Comparison of ENCODE assay signal across 10 mouse cellular contexts in the genomic region with DNA sequence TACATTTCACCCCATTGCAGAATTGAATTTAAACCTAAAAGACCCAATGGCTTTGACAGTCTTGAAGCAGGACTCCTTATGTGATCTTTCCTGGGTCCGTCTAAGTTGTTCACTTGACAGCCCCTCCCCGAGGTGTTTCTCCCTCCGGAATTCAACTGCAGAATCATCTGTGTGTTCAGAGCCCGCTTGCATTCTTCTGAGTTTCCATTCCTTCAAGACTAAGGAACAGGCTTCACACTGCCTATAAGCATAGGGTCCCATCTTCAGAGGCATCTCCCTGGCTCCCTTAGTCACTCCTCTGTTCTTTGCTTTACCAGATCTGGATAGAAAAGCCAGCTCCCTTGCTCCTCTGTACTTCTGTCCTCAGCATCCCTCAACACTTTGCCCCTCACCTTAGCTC. TPM values are rescaled to one million over a fixed set of nuclear protein-coding genes. Genes with fewer than 3 reads are reported as not detected.
A peak's percentile ranks its signal among the peaks of the same experiment; 100 is the strongest.
DNase-seq lines count a peak whose midpoint lies in the region; ATAC-seq and TF ChIP-seq lines count a peak whose summit lies in the region.
"Had no signal": no experiment of that assay in that cellular context is flagged by ENCODE, and none has a peak within 500 bp of the region (broad histone marks: within the 10 kb centered on the region; RNA-seq: fewer than 3 reads in every experiment).

No protein-coding gene starts in this region.

- no peak overlapping the region for H3K4me3 ChIP-seq in embryonic facial prominence, embryonic 12.5 days
- H3K4me3 ChIP-seq in embryonic facial prominence, embryonic 10.5 days: no peak overlapping the region
- no peak overlapping the region for H3K4me3 ChIP-seq in CH12.LX (replicated peaks in 1 of 3; ENCODE audit: low read depth in 2 of 3, low read length in 2 of 3, poor library complexity in 1 of 3)
- H3K4me3 ChIP-seq in hindbrain, embryonic 10.5 days: no peak overlapping the region
- H3K4me3 ChIP-seq in midbrain, embryonic 11.5 days (ENCODE audit: low read depth, low read length): no peak overlapping the region

- 0 out of 2 replicates have a peak overlapping the region, but pooled peaks have one; percentile 75 for H3K4me2 ChIP-seq in embryonic facial prominence, embryonic 12.5 days (replicated peaks)
- peak overlapping the region; percentile 12 for H3K4me2 ChIP-seq in CH12.LX (ENCODE audit: insufficient read depth, low read depth, poor library complexity, severe bottlenecking)
- H3K4me2 ChIP-seq in midbrain, embryonic 11.5 days: no peak overlapping the region

- TF ChIP-seq POLR2A in CH12.LX (IDR thresholded peaks at IDR 0.05; ENCODE audit: low read depth, low read length): no peak

- H3K79me2 ChIP-seq in CH12.LX (replicated peaks; ENCODE audit: control insufficient read depth, extremely low read depth, insufficient read depth, poor library complexity, severe bottlenecking): no peaks in the 10 kb centered on the region

- peaks cover 14% of the 10 kb centered on the region for H3K27me3 ChIP-seq in embryonic facial prominence, embryonic 12.5 days
- peaks cover 26% of the 10 kb centered on the region for H3K27me3 ChIP-seq in embryonic facial prominence, embryonic 10.5 days (replicated peaks; ENCODE audit: low read depth, poor library complexity, severe bottlenecking)
- H3K27me3 ChIP-seq in CH12.LX (replicated peaks): no peaks in the 10 kb centered on the region
- peaks cover 28% of the 10 kb centered on the region for H3K27me3 ChIP-seq in hindbrain, embryonic 10.5 days (ENCODE audit: insufficient read depth, poor library complexity, severe bottlenecking)
- H3K27me3 ChIP-seq in midbrain, embryonic 11.5 days (ENCODE audit: control insufficient read depth, insufficient read depth, low read length): peaks cover 4% of the 10 kb centered on the region; the same call in 1 of the 2 replicates

- no peaks in the 10 kb centered on the region for H3K9me3 ChIP-seq in embryonic facial prominence, embryonic 12.5 days
- H3K9me3 ChIP-seq in embryonic facial prominence, embryonic 10.5 days: no peaks in the 10 kb centered on the region
- H3K9me3 ChIP-seq in CH12.LX (replicated peaks; ENCODE audit: low read length): no peaks in the 10 kb centered on the region
- no peaks in the 10 kb centered on the region for H3K9me3 ChIP-seq in hindbrain, embryonic 10.5 days
- no peaks in the 10 kb centered on the region for H3K9me3 ChIP-seq in midbrain, embryonic 11.5 days (ENCODE audit: control insufficient read depth, low read length)
- H3K9me3 ChIP-seq: G1E had no signal

- TF ChIP-seq RAD21 in CH12.LX (IDR thresholded peaks at IDR 0.05; ENCODE audit: low read depth, low read length): no peak

- in situ Hi-C loops in CH12.LX (cut with MboI; ENCODE audit: low pct_ligation_motif_present, low pct_unique_long_range_greater_than_20kb, low sequenced_read_pairs): loop anchor here (25.0 kb wide), 3 partner anchors 526 to 1276 kb away; no protein-coding TSS in a partner anchor

- TF ChIP-seq CTCF in CH12.LX (conservative IDR thresholded peaks at IDR 0.05 in 1 of 2, IDR thresholded peaks at IDR 0.05 in 1 of 2; ENCODE audit: low read depth in 2 of 2, low read length in 2 of 2): no peak

- no peak overlapping the region for H3K27ac ChIP-seq in embryonic facial prominence, embryonic 12.5 days
- no peak overlapping the region for H3K27ac ChIP-seq in embryonic facial prominence, embryonic 10.5 days (replicated peaks)
- no peak overlapping the region for H3K27ac ChIP-seq in CH12.LX (ENCODE audit: insufficient read depth, low read depth)
- peak overlapping the region; percentile 50; the same call in 1 of the 2 replicates for H3K27ac ChIP-seq in hindbrain, embryonic 10.5 days
- no peak overlapping the region for H3K27ac ChIP-seq in midbrain, embryonic 11.5 days (ENCODE audit: low read depth, low read length)
- H3K27ac ChIP-seq: kidney, postnatal 0 days had no signal

- no peaks in the 10 kb centered on the region for H3K36me3 ChIP-seq in embryonic facial prominence, embryonic 12.5 days
- H3K36me3 ChIP-seq in embryonic facial prominence, embryonic 10.5 days (replicated peaks): no peaks in the 10 kb centered on the region
- no peaks in the 10 kb centered on the region for H3K36me3 ChIP-seq in CH12.LX (replicated peaks in 1 of 2; ENCODE audit: control insufficient read depth in 1 of 2, insufficient read depth in 1 of 2, low read length in 1 of 2)
- no peaks in the 10 kb centered on the region for H3K36me3 ChIP-seq in hindbrain, embryonic 10.5 days
- H3K36me3 ChIP-seq in midbrain, embryonic 11.5 days (ENCODE audit: control insufficient read depth, insufficient read depth, low read length): no peaks in the 10 kb centered on the region
- H3K36me3 ChIP-seq: G1E had no signal

- H3K9ac ChIP-seq in embryonic facial prominence, embryonic 12.5 days: no peak overlapping the region
- peak overlapping the region; percentile 8; the same call in 1 of the 2 replicates for H3K9ac ChIP-seq in CH12.LX (ENCODE audit: insufficient read depth, low read depth)
- H3K9ac ChIP-seq in midbrain, embryonic 11.5 days (ENCODE audit: low read length): no peak overlapping the region

- WGBS in embryonic facial prominence, embryonic 12.5 days: 25% methylated on average over 4 of the region's 4 CpGs
- 25% methylated on average over 4 of the region's 4 CpGs for WGBS in embryonic facial prominence, embryonic 10.5 days
- WGBS in hindbrain, embryonic 10.5 days: 29% methylated on average over 4 of the region's 4 CpGs
- WGBS in midbrain, embryonic 11.5 days: 25% methylated on average over 4 of the region's 4 CpGs

- dilution Hi-C loops in CH12.LX (cut with MboI; ENCODE audit: extremely low pct_ligation_motif_present, extremely low pct_unique_long_range_greater_than_20kb, low sequenced_read_pairs): no loop called here

- no peak for DNase-seq in embryonic facial prominence, embryonic 10.5 days (ENCODE audit: low spot score)
- no peak for DNase-seq in CH12.LX (ENCODE audit: extremely low read depth)
- DNase-seq in hindbrain, embryonic 10.5 days (ENCODE audit: low spot score): no peak
- DNase-seq in midbrain, embryonic 11.5 days (ENCODE audit: low spot score, missing footprints): peak; percentile 91
- DNase-seq in adrenal gland, postnatal 4 days (ENCODE audit: low spot score in 2 of 2): no peak
- DNase-seq in spleen, postnatal 10 days (ENCODE audit: low spot score in 2 of 2): no peak

- TF ChIP-seq EP300 in CH12.LX (IDR thresholded peaks at IDR 0.05; ENCODE audit: low read length): no peak

- 0 out of 2 replicates have a peak, but pooled peaks cover 3% of the 10 kb centered on the region for H3K4me1 ChIP-seq in embryonic facial prominence, embryonic 12.5 days
- H3K4me1 ChIP-seq in embryonic facial prominence, embryonic 10.5 days: peaks cover 17% of the 10 kb centered on the region
- H3K4me1 ChIP-seq in CH12.LX (ENCODE audit: control insufficient read depth in 1 of 2, insufficient read depth in 2 of 2): peaks cover 5 to 13% of the 10 kb centered on the region in 2 experiments; a peak in 1 of 4 replicates
- H3K4me1 ChIP-seq in hindbrain, embryonic 10.5 days (replicated peaks): peaks cover 23% of the 10 kb centered on the region
- peaks cover 2% of the 10 kb centered on the region for H3K4me1 ChIP-seq in midbrain, embryonic 11.5 days (ENCODE audit: control insufficient read depth, insufficient read depth, low read length)

- no peak for ATAC-seq in embryonic facial prominence, embryonic 12.5 days (ENCODE audit: insufficient number of reproducible peaks, insufficient read depth, low FRiP score, low TSS enrichment)
- ATAC-seq in midbrain, embryonic 11.5 days (ENCODE audit: low FRiP score): peak; percentile 3
- no peak for ATAC-seq in erythroid progenitor cell, adult 5-6 weeks (replicated peaks; ENCODE audit: low FRiP score, poor library complexity, severe bottlenecking)

TF ChIP-seq in CH12.LX, 34 proteins besides CTCF, POLR2A, EP300 and RAD21:
- TF ChIP-seq TCF12 (IDR thresholded peaks at IDR 0.05; ENCODE audit: low read depth, low read length): no peak
- TF ChIP-seq JUND (conservative IDR thresholded peaks at IDR 0.05; ENCODE audit: low read depth, low read length): no peak
- TF ChIP-seq TBP (conservative IDR thresholded peaks at IDR 0.05; ENCODE audit: low read depth, low read length): no peak
- no peak for TF ChIP-seq ZMIZ1 (IDR thresholded peaks at IDR 0.05; ENCODE audit: low read depth, low read length)
- no peak for TF ChIP-seq MYC (IDR thresholded peaks at IDR 0.05; ENCODE audit: low read depth, low read length)

RNA-seq across cellular contexts. Expression of a gene that starts 32.1 kb away (rescaled TPM):
- 5.4 and 5.7 TPM in 2 replicates for polyA plus RNA-seq in embryonic facial prominence, embryonic 12.5 days (2016; fragmentation: Nextera tagmentation; extraction: Ambion mirVana)
- polyA plus RNA-seq in embryonic facial prominence, embryonic 10.5 days (2016; fragmentation: Nextera tagmentation; extraction: Ambion mirVana): 3.1 and 4.8 TPM in 2 replicates
- total RNA-seq in CH12.LX (2012; rRNA removed) (172 and 242 TPM in 2 replicates), CH12.LX (2014; rRNA removed) (374 and 427 TPM in 2 replicates)
- 290 and 323 TPM in 2 replicates for polyA plus RNA-seq in CH12.LX (2012; ENCODE audit: insufficient read length, low read depth)
- 4.9 and 5.5 TPM in 2 replicates for polyA plus RNA-seq in hindbrain, embryonic 10.5 days (2016; fragmentation: Nextera tagmentation; extraction: Ambion mirVana)
- 5.8 and 7.0 TPM in 2 replicates for polyA plus RNA-seq in midbrain, embryonic 11.5 days (2014; fragmentation: Nextera tagmentation; extraction: Ambion mirVana)
- 39.4 and 51.2 TPM in 2 replicates for total RNA-seq in erythroid progenitor cell, adult 5-6 weeks (2015; ENCODE audit: low replicate concordance)
- total RNA-seq in erythroid progenitor cell, adult 5-6 weeks (2017; ENCODE audit: low replicate concordance): 9.9 and 19.3 TPM in 2 replicates
- 1 to 10 TPM; 3.6 to 4.5 TPM for total RNA-seq in adrenal gland, postnatal 4 days (2021)
- polyA plus RNA-seq: G1E had no signal

Comparison
In these comparisons a context has a peak if more than half of its experiments do, and no peak if none do; other contexts are left out.
1. RNA of a gene that starts 32.1 kb away (polyA plus RNA-seq): 290 to 323 TPM in CH12.LX; 5.8 to 7.0 TPM in midbrain, embryonic 11.5 days, 4.9 to 5.5 TPM in hindbrain, embryonic 10.5 days, 5.4 to 5.7 TPM in embryonic facial prominence, embryonic 12.5 days and 3.1 to 4.8 TPM in embryonic facial prominence, embryonic 10.5 days; every median in the first group is over 10 times any median in the second.